Mouse (Mus musculus) kidney, adult 11 months (tissue): ENCODE results near the gene Gm20388.

Source experiments
- DNase-seq: peaks from one replicate; pipeline ENCODE4 v3.0.0; 2022

Gm20388 gene

GRCm38 (mm10) chr8:120408241-120409215 is 497.9 kb downstream of the Gm20388 start:
- no peak for DNase-seq

- no peak for DNase-seq
These were observed 498.9 kb downstream of the Gm20388 start for GRCm38 (mm10) chr8:120409371-120410013.

GRCm38 (mm10) chr8:120411059-120411458 is 500.4 kb downstream of the Gm20388 start:
- no peak for DNase-seq

- DNase-seq = no peak
These were observed 501.2 kb downstream of the Gm20388 start for GRCm38 (mm10) chr8:120411862-120412261.

- no peak for DNase-seq
These were observed 501.7 kb downstream of the Gm20388 start for GRCm38 (mm10) chr8:120412357-120412756.

- no peak for DNase-seq
These were observed 502.4 kb downstream of the Gm20388 start for GRCm38 (mm10) chr8:120412911-120413625.

GRCm38 (mm10) chr8:120413626-120413988 is 503.0 kb downstream of the Gm20388 start:
- DNase-seq = no peak

GRCm38 (mm10) chr8:120414216-120414615 is 503.6 kb downstream of the Gm20388 start:
- no peak for DNase-seq

GRCm38 (mm10) chr8:120415474-120415873 is 504.8 kb downstream of the Gm20388 start:
- DNase-seq = no peak

GRCm38 (mm10) chr8:120416173-120416521 is 505.5 kb downstream of the Gm20388 start:
- peak; percentile 28 for DNase-seq

GRCm38 (mm10) chr8:120416522-120417394 is 506.1 kb downstream of the Gm20388 start:
- peak; percentile 96 for DNase-seq

- DNase-seq = peak; percentile 57
These were observed 507.5 kb downstream of the Gm20388 start for GRCm38 (mm10) chr8:120418188-120418587.

GRCm38 (mm10) chr8:120419675-120420074 is 509.0 kb downstream of the Gm20388 start:
- no peak for DNase-seq

- no peak for DNase-seq
These were observed 509.6 kb downstream of the Gm20388 start for GRCm38 (mm10) chr8:120420226-120420625.

GRCm38 (mm10) chr8:120421638-120422037 is 511.0 kb downstream of the Gm20388 start:
- no peak for DNase-seq

- DNase-seq = no peak
These were observed 511.6 kb downstream of the Gm20388 start for GRCm38 (mm10) chr8:120422236-120422635.

GRCm38 (mm10) chr8:120423576-120423975 is 512.9 kb downstream of the Gm20388 start:
- no peak for DNase-seq

GRCm38 (mm10) chr8:120424829-120425198 is 514.2 kb downstream of the Gm20388 start:
- no peak for DNase-seq

GRCm38 (mm10) chr8:120425199-120425941 is 514.7 kb downstream of the Gm20388 start:
- DNase-seq = no peak

GRCm38 (mm10) chr8:120426105-120426504 is 515.5 kb downstream of the Gm20388 start:
- no peak for DNase-seq

GRCm38 (mm10) chr8:120426622-120427385 is 516.2 kb downstream of the Gm20388 start:
- DNase-seq = no peak
